Mouse (Mus musculus) ES-Bruce4 (cell line): ENCODE measurements around the gene Tspan17. TPM values are rescaled to one million over a fixed set of nuclear protein-coding genes. Genes with fewer than 3 reads are reported as not detected.
A peak's percentile ranks its signal among the peaks of the same experiment; 100 is the strongest.
"Not testable (repeated sequence)": the region's sequence is repeated elsewhere in the genome, so short reads cannot be mapped to it uniquely, and the experiment has no call there.

Source experiments
- H3K27ac ChIP-seq: 2 replicates; pipeline ENCODE4 v1.5.1; 2012; ENCODE audit warnings: low read length, inconsistent platforms; ENCODE audit not compliant: insufficient read depth
- H3K27me3 ChIP-seq: 2 replicates; pipeline ENCODE4 v1.6.1; 2012; ENCODE audit warnings: mild to moderate bottlenecking, low read length, inconsistent platforms; ENCODE audit not compliant: control insufficient read depth, poor library complexity, insufficient read depth, severe bottlenecking
- H3K36me3 ChIP-seq: 2 replicates; pipeline ENCODE4 v1.6.1; 2012; ENCODE audit warnings: inconsistent platforms, mild to moderate bottlenecking, low read length, moderate library complexity; ENCODE audit not compliant: control insufficient read depth, poor library complexity, insufficient read depth, severe bottlenecking
- H3K4me1 ChIP-seq: one replicate; pipeline ENCODE4 v1.8.1; 2011; ENCODE audit warnings: low read length; ENCODE audit not compliant: control insufficient read depth, insufficient read depth
- H3K4me3 ChIP-seq: 2 replicates; pipeline ENCODE4 v1.5.1; 2011; ENCODE audit warnings: low read depth, mild to moderate bottlenecking, low read length
- H3K9ac ChIP-seq: 2 replicates; pipeline ENCODE4 v1.6.1; 2012; ENCODE audit warnings: low read depth, mild to moderate bottlenecking, inconsistent platforms; ENCODE audit not compliant: poor library complexity, severe bottlenecking
- H3K9me3 ChIP-seq: replicated peaks from 2 replicates; pipeline ENCODE4 v1.6.1; 2012; ENCODE audit warnings: mild to moderate bottlenecking, low read length, inconsistent platforms; ENCODE audit not compliant: control insufficient read depth, poor library complexity, insufficient read depth, severe bottlenecking
- CTCF ChIP-seq: IDR thresholded peaks from one replicate; pipeline ENCODE4 v1.8.1; 2011; ENCODE audit warnings: low read depth, low read length
- EP300 ChIP-seq: IDR thresholded peaks from 2 replicates; pipeline ENCODE4 v1.6.1; 2011; ENCODE audit warnings: low read depth, low read length; ENCODE audit not compliant: insufficient read depth
- POLR2A ChIP-seq: IDR thresholded peaks from one replicate; pipeline ENCODE4 v1.8.1; 2011; ENCODE audit warnings: low read length; ENCODE audit not compliant: insufficient read depth
- polyA plus RNA-seq: library from polyadenylated mRNA; stranded (reverse); fragments of >200 nt; gene quantifications from 2 replicates; pipeline ENCODE4 v1.2.4, GENCODE M21; 2011; ENCODE audit warnings: low read depth; ENCODE audit not compliant: missing spikeins, insufficient read depth, insufficient read length

Tspan17 gene
- polyA plus RNA-seq, 1 experiment = 12.3 TPM

- Histone ChIP-seq H3K4me3 (no peak overlapping the region), H3K27me3 (no peaks in the 10 kb centered on the region), H3K9ac (no peak overlapping the region), H3K27ac (no peak overlapping the region), H3K36me3 (no peaks in the 10 kb centered on the region), H3K4me1 (no peaks in the 10 kb centered on the region), H3K9me3 (peaks cover 12% of the 10 kb centered on the region)
- no peak for TF ChIP-seq POLR2A
- TF ChIP-seq EP300 = no peak
Observed at GRCm38 (mm10) chr13:54781086-54781485, 8.1 kb upstream of the Tspan17 start.

- peak; percentile 78 for TF ChIP-seq EP300
- TF ChIP-seq POLR2A = no peak
- Histone ChIP-seq H3K4me1 (no peaks in the 10 kb centered on the region), H3K9ac (no peak overlapping the region), H3K9me3 (peaks cover 1% of the 10 kb centered on the region; the same call in 1 of the 2 replicates), H3K27me3 (no peaks in the 10 kb centered on the region), H3K27ac (no peak overlapping the region; the same call in 1 of the 2 replicates), H3K36me3 (no peaks in the 10 kb centered on the region), H3K4me3 (no peak overlapping the region)
Observed at GRCm38 (mm10) chr13:54783235-54783634, 5.9 kb upstream of the Tspan17 start.

- Histone ChIP-seq H3K9ac (no peak within 1 kb of the TSS), H3K27ac (peak within 1 kb of the TSS; percentile 3; the same call in 1 of the 2 replicates), H3K27me3 (no peaks in the 10 kb centered on the region), H3K9me3 (no peaks in the 10 kb centered on the region; the same call in 1 of the 2 replicates), H3K4me1 (peaks cover 2% of the 10 kb centered on the region), H3K36me3 (no peaks in the 10 kb centered on the region), H3K4me3 (no peak within 1 kb of the TSS)
- TF ChIP-seq POLR2A (no peak), CTCF (no peak), EP300 (no peak)
Observed at GRCm38 (mm10) chr13:54783698-54784097, 5.5 kb upstream of the Tspan17 start, which contains the start of gene Eif4e1b. TSS of gene Eif4e1b (plus strand) at chr13:54783998.

- H3K27me3 ChIP-seq, H3K9ac ChIP-seq, H3K4me3 ChIP-seq, H3K27ac ChIP-seq, H3K9me3 ChIP-seq, H3K4me1 ChIP-seq, H3K36me3 ChIP-seq: not testable (repeated sequence)
Observed at GRCm38 (mm10) chr13:54787591-54787990, 1.6 kb upstream of the Tspan17 start.

- no peak overlapping the region for H3K27ac ChIP-seq
Observed at GRCm38 (mm10) chr13:54789561-54790397, 602 bp downstream of the Tspan17 start.

More at GRCm38 (mm10) chr13:54789561-54790397, 602 bp downstream of the Tspan17 start:
- Histone ChIP-seq H3K27me3 (no peaks in the 10 kb centered on the region), H3K4me1 (peaks cover 3% of the 10 kb centered on the region), H3K36me3 (no peaks in the 10 kb centered on the region), H3K4me3 (peak overlapping the region; percentile 76), H3K9ac (peak overlapping the region; percentile 49), H3K9me3 (no peaks in the 10 kb centered on the region)
- 0 out of 2 replicates have a peak, but pooled peaks have one; percentile 10 for TF ChIP-seq EP300
- TF ChIP-seq CTCF = no peak
- no peak for TF ChIP-seq POLR2A
